Mouse (Mus musculus) CH12.LX (cell line): ENCODE results near the gene Tlr2. TPM values are rescaled to one million over a fixed set of nuclear protein-coding genes. Genes with fewer than 3 reads are reported as not detected.

Source experiments
- DNase-seq: peaks from one replicate; pipeline ENCODE4 v3.0.0-alpha.2; 2013; ENCODE audit errors: extremely low read depth
- H3K27ac ChIP-seq: 2 replicates; pipeline ENCODE4 v1.5.1; 2012; ENCODE audit warnings: low read depth, mild to moderate bottlenecking, control low read depth, moderate library complexity; ENCODE audit not compliant: insufficient read depth
- H3K27me3 ChIP-seq: replicated peaks from 2 replicates; pipeline ENCODE3; 2012; ENCODE audit warnings: inconsistent platforms
- H3K36me3 ChIP-seq, 2 experiments: replicated peaks in 1 of 2; 2 replicates each; pipeline versions ENCODE3 to v1.6.1; 2012; ENCODE audit warnings: inconsistent platforms in 1 of 2, low read length in 1 of 2, mild to moderate bottlenecking in 1 of 2, mixed read lengths in 1 of 2, moderate library complexity in 1 of 2; ENCODE audit not compliant: control insufficient read depth in 1 of 2, insufficient read depth in 1 of 2
- H3K4me1 ChIP-seq, 2 experiments: 2 replicates each; pipeline ENCODE4 v1.6.1; 2012; ENCODE audit warnings: inconsistent platforms in 1 of 2, moderate library complexity in 1 of 2; ENCODE audit not compliant: insufficient read depth in 2 of 2, control insufficient read depth in 1 of 2
- H3K4me2 ChIP-seq: 2 replicates; pipeline ENCODE4 v1.6.1; 2012; ENCODE audit warnings: low read depth, mild to moderate bottlenecking, control low read depth; ENCODE audit not compliant: poor library complexity, insufficient read depth, severe bottlenecking
- H3K4me3 ChIP-seq, 3 experiments: fragments of 150-350 bp in 1 of 3; sonication (generic) in 1 of 3; replicated peaks in 1 of 3; 2 replicates each; pipeline versions ENCODE3 to v1.5.1; 2011 to 2012; ENCODE audit warnings: low read depth in 2 of 3, low read length in 2 of 3, mild to moderate bottlenecking in 2 of 3, moderate library complexity in 2 of 3, control low read depth in 1 of 3, improper control_type of control experiment in 1 of 3, inconsistent platforms in 1 of 3, mixed read lengths in 1 of 3; ENCODE audit not compliant: poor library complexity in 1 of 3
- H3K79me2 ChIP-seq: replicated peaks from 2 replicates; pipeline ENCODE4 v1.6.1; 2012; ENCODE audit warnings: mild to moderate bottlenecking, moderate library complexity; ENCODE audit not compliant: control insufficient read depth, poor library complexity, insufficient read depth, severe bottlenecking; ENCODE audit errors: extremely low read depth
- H3K9ac ChIP-seq: 2 replicates; pipeline ENCODE4 v1.6.1; 2012; ENCODE audit warnings: low read depth, mild to moderate bottlenecking, control low read depth, moderate library complexity; ENCODE audit not compliant: insufficient read depth
- H3K9me3 ChIP-seq: replicated peaks from 2 replicates; pipeline ENCODE3; 2012; ENCODE audit warnings: low read length, inconsistent platforms, mixed read lengths
- CHD1 ChIP-seq: IDR thresholded peaks from 2 replicates; pipeline ENCODE4 v1.6.1; 2012; ENCODE audit warnings: low read depth, low read length, improper control_type of control experiment, inconsistent platforms
- CTCF ChIP-seq, 2 experiments: IDR thresholded peaks in 1 of 2; conservative IDR thresholded peaks in 1 of 2; 2 replicates each; pipeline ENCODE4 v1.5.1; 2011 to 2012; ENCODE audit warnings: low read depth in 2 of 2, low read length in 2 of 2, improper control_type of control experiment in 1 of 2, inconsistent platforms in 1 of 2, mild to moderate bottlenecking in 1 of 2, moderate library complexity in 1 of 2
- ELF1 ChIP-seq: IDR thresholded peaks from 2 replicates; pipeline ENCODE4 v1.6.1; 2014; ENCODE audit warnings: low read depth, mild to moderate bottlenecking, inconsistent platforms, low read length, improper control_type of control experiment
- EP300 ChIP-seq: IDR thresholded peaks from 2 replicates; pipeline ENCODE4 v1.6.1; 2011; ENCODE audit warnings: low read length, improper control_type of control experiment
- ETS1 ChIP-seq: conservative IDR thresholded peaks from 2 replicates; pipeline ENCODE4 v1.6.1; 2012; ENCODE audit warnings: low read depth, mild to moderate bottlenecking, inconsistent platforms, low read length, improper control_type of control experiment, moderate library complexity
- GABPA ChIP-seq: IDR thresholded peaks from 2 replicates; pipeline ENCODE4 v1.6.1; 2012; ENCODE audit warnings: low read depth, low read length, improper control_type of control experiment, inconsistent platforms; ENCODE audit not compliant: insufficient replicate concordance
- IRF4 ChIP-seq: IDR thresholded peaks from 2 replicates; pipeline ENCODE4 v1.6.1; 2014; ENCODE audit warnings: low read depth, mild to moderate bottlenecking, inconsistent platforms, low read length, improper control_type of control experiment
- JUND ChIP-seq: conservative IDR thresholded peaks from 2 replicates; pipeline ENCODE4 v1.6.1; 2011; ENCODE audit warnings: low read depth, low read length, improper control_type of control experiment
- MAFK ChIP-seq: IDR thresholded peaks from 2 replicates; pipeline ENCODE4 v1.6.1; 2011; ENCODE audit warnings: low read length, improper control_type of control experiment; ENCODE audit not compliant: insufficient replicate concordance
- MXI1 ChIP-seq: IDR thresholded peaks from 2 replicates; pipeline ENCODE4 v1.6.1; 2011; ENCODE audit warnings: mild to moderate bottlenecking, low read depth, low read length, improper control_type of control experiment
- NELFE ChIP-seq: IDR thresholded peaks from 2 replicates; pipeline ENCODE4 v1.6.1; 2011; ENCODE audit warnings: low read depth, low read length, improper control_type of control experiment
- NRF1 ChIP-seq: IDR thresholded peaks from 2 replicates; pipeline ENCODE4 v1.6.1; 2014; ENCODE audit warnings: low read depth, mild to moderate bottlenecking, inconsistent platforms, low read length, improper control_type of control experiment, moderate library complexity
- PAX5 ChIP-seq: IDR thresholded peaks from 2 replicates; pipeline ENCODE4 v1.6.1; 2012; ENCODE audit warnings: low read length, inconsistent platforms, mixed read lengths
- POLR2AphosphoS2 ChIP-seq: IDR thresholded peaks from 2 replicates; pipeline ENCODE4 v1.6.1; 2011; ENCODE audit warnings: low read depth, low read length, improper control_type of control experiment
- SMC3 ChIP-seq: IDR thresholded peaks from 2 replicates; pipeline ENCODE4 v1.6.1; 2011; ENCODE audit warnings: low read depth, low read length, improper control_type of control experiment
- TCF12 ChIP-seq: IDR thresholded peaks from 2 replicates; pipeline ENCODE4 v1.6.1; 2014; ENCODE audit warnings: low read depth, mild to moderate bottlenecking, inconsistent platforms, low read length, improper control_type of control experiment
- USF1 ChIP-seq: IDR thresholded peaks from 2 replicates; pipeline ENCODE4 v1.6.1; 2014; ENCODE audit warnings: low read depth, mild to moderate bottlenecking, inconsistent platforms, low read length, improper control_type of control experiment
- ZC3H11A ChIP-seq: IDR thresholded peaks from 2 replicates; pipeline ENCODE4 v1.6.1; 2012; ENCODE audit warnings: low read depth, mild to moderate bottlenecking, inconsistent platforms, low read length, improper control_type of control experiment
- ZKSCAN1 ChIP-seq: IDR thresholded peaks from 2 replicates; pipeline ENCODE4 v1.6.1; 2012; ENCODE audit warnings: low read depth, inconsistent platforms, low read length, improper control_type of control experiment, borderline replicate concordance
- dilution Hi-C: fragments of 300-500 bp; cut with MboI; formaldehyde crosslinking; loops from 2 replicates; pipeline ENCODE4 v1.14.3; 2020; ENCODE audit warnings: low sequenced_read_pairs; ENCODE audit not compliant: extremely low pct_unique_long_range_greater_than_20kb, extremely low pct_ligation_motif_present
- in situ Hi-C: fragments of 300-500 bp; cut with MboI; formaldehyde crosslinking; loops from 3 replicates; pipeline ENCODE4 v1.14.3; 2019; ENCODE audit warnings: low sequenced_read_pairs, low pct_ligation_motif_present, low pct_unique_long_range_greater_than_20kb, mixed read lengths
- polyA plus RNA-seq: library from polyadenylated mRNA; unstranded; fragments of >175 nt; gene quantifications from 2 replicates; pipeline ENCODE4 v1.2.1, GENCODE M21; 2012; ENCODE audit warnings: low read depth; ENCODE audit not compliant: insufficient read length
- total RNA-seq, 2 experiments: library from RNA; depleted of rRNA; stranded (reverse); fragments of 300-350 nt in 1 of 2; fragments of >200 nt in 1 of 2; gene quantifications; 2 replicates each; pipeline ENCODE4 v1.2.3; 2012 to 2014

The Tlr2 gene
- total and polyA plus RNA-seq, 3 experiments, result 8.8 to 19.9 (median 19.6) TPM

GRCm38 (mm10) chr3:83791444-83791843 is 50.1 kb downstream of the Tlr2 start:
- dilution Hi-C loops, result no loop called here
- TF ChIP-seq MAFK (no peak), NELFE (no peak), CHD1 (no peak), POLR2AphosphoS2 (no peak), NRF1 (no peak), IRF4 (no peak), USF1 (no peak), PAX5 (no peak)
- Histone ChIP-seq H3K27me3 (peaks cover 2% of the 10 kb centered on the region), H3K27ac (no peak overlapping the region), H3K36me3 (no peaks in the 10 kb centered on the region), H3K9me3 (peaks cover 4% of the 10 kb centered on the region), H3K4me1 (peaks cover 4 to 12% of the 10 kb centered on the region in 2 experiments; a peak in 2 of 4 replicates), H3K4me3 (no peak overlapping the region), H3K9ac (no peak overlapping the region), H3K4me2 (no peak overlapping the region), H3K79me2 (no peaks in the 10 kb centered on the region)
- in situ Hi-C loops, result no loop called here
- no peak for DNase-seq

- no peaks in the 10 kb centered on the region for H3K79me2 ChIP-seq
- peak overlapping the region; percentile 74 for H3K4me2 ChIP-seq
- H3K36me3 ChIP-seq, result no peaks in the 10 kb centered on the region
- no peak for DNase-seq
- in situ Hi-C loops (no loop called here), dilution Hi-C loops (no loop called here)
- TF ChIP-seq ZKSCAN1, result no peak
- TF ChIP-seq ELF1, result peak; percentile 29; the same call in 1 of the 2 replicates
- peak in 1 of 2 experiments; percentile 28; a peak in 2 of 4 replicates for TF ChIP-seq CTCF (conservative IDR thresholded peaks at IDR 0.05 in 1 of 2, IDR thresholded peaks at IDR 0.05 in 1 of 2; ENCODE audit: low read depth in 2 of 2, low read length in 2 of 2)
- H3K9ac ChIP-seq, result peak overlapping the region; percentile 5; the same call in 1 of the 2 replicates
- H3K27me3 ChIP-seq, result peaks cover 2% of the 10 kb centered on the region
- peaks cover 4 to 17% of the 10 kb centered on the region in 2 experiments; a peak in 3 of 4 replicates for H3K4me1 ChIP-seq
- H3K4me3 ChIP-seq, result peak overlapping the region; percentile 28 to 59 (median 40)
- H3K9me3 ChIP-seq, result peaks cover 5% of the 10 kb centered on the region
- H3K27ac ChIP-seq, result no peak overlapping the region
Measured at GRCm38 (mm10) chr3:83789651-83790451, 51.7 kb downstream of the Tlr2 start.

GRCm38 (mm10) chr3:83787776-83788305 is 53.7 kb downstream of the Tlr2 start:
- no peak for DNase-seq
- H3K9me3 ChIP-seq, result peaks cover 5% of the 10 kb centered on the region
- no peak overlapping the region for H3K27ac ChIP-seq
- H3K27me3 ChIP-seq, result peaks cover 2% of the 10 kb centered on the region
- H3K9ac ChIP-seq, result no peak overlapping the region
- no peak overlapping the region for H3K4me3 ChIP-seq
- H3K4me1 ChIP-seq, result peaks cover 8 to 36% of the 10 kb centered on the region in 2 experiments
- H3K36me3 ChIP-seq, result no peaks in the 10 kb centered on the region
- in situ Hi-C loops (no loop called here), dilution Hi-C loops (no loop called here)
- no peak for TF ChIP-seq MXI1
- TF ChIP-seq TCF12, result no peak
- TF ChIP-seq GABPA, result no peak
- TF ChIP-seq JUND, result no peak
- no peak for TF ChIP-seq EP300
- no peak for TF ChIP-seq ZC3H11A
- no peak for TF ChIP-seq SMC3
- TF ChIP-seq ETS1, result no peak
- H3K79me2 ChIP-seq, result no peaks in the 10 kb centered on the region
- no peak overlapping the region for H3K4me2 ChIP-seq
